Mouse (Mus musculus): ENCODE measurements at regions not wholly inside any gene's neighbourhood (a gene's known extent, or its start where the extent isn't known, plus 50 kb on each side); places are given as distances from the start of the nearest gene placed in this dataset.
"Not testable (repeated sequence)": the region's sequence is repeated elsewhere in the genome, so short reads cannot be mapped to it uniquely, and the experiment has no call there.

GRCm38 (mm10) chr3:54551908-54552307 lies 140.7 kb upstream of the Supt20 start:
- no peak overlapping the region for H3K4me3 ChIP-seq
- H3K27ac ChIP-seq, result no peak overlapping the region
- no peaks in the 10 kb centered on the region for H3K36me3 ChIP-seq
- 77% methylated on average over 9 of the region's 9 CpGs for WGBS (ENCODE audit: insufficient replicate concordance)
- no peaks in the 10 kb centered on the region for H3K27me3 ChIP-seq (replicated peaks)
- no peaks in the 10 kb centered on the region for H3K4me1 ChIP-seq
- no peak overlapping the region for H3K9ac ChIP-seq
- H3K4me2 ChIP-seq, result no peak overlapping the region
- no peak for ATAC-seq
- H3K9me3 ChIP-seq (replicated peaks), result peaks cover 6% of the 10 kb centered on the region

- WGBS (ENCODE audit: insufficient replicate concordance), result 76% methylated on average over 2 of the region's 2 CpGs
- Histone ChIP-seq H3K9ac (no peak overlapping the region), H3K27me3 (replicated peaks) (no peaks in the 10 kb centered on the region), H3K4me2 (no peak overlapping the region), H3K9me3 (replicated peaks) (peaks cover 6% of the 10 kb centered on the region), H3K27ac (no peak overlapping the region), H3K36me3 (no peaks in the 10 kb centered on the region), H3K4me3 (no peak overlapping the region), H3K4me1 (no peaks in the 10 kb centered on the region)
- no peak for ATAC-seq
These were observed 136.7 kb upstream of the Supt20 start for GRCm38 (mm10) chr3:54555954-54556353.

- no peaks in the 10 kb centered on the region for H3K27me3 ChIP-seq (replicated peaks)
- H3K27ac ChIP-seq, result no peak overlapping the region
- no peak overlapping the region for H3K4me3 ChIP-seq
- H3K4me1 ChIP-seq, result no peaks in the 10 kb centered on the region
- ATAC-seq, result no peak
- no peaks in the 10 kb centered on the region for H3K36me3 ChIP-seq
- no peak overlapping the region for H3K9ac ChIP-seq
- H3K4me2 ChIP-seq, result no peak overlapping the region
- 61% methylated on average over 2 of the region's 2 CpGs for WGBS (ENCODE audit: insufficient replicate concordance)
- H3K9me3 ChIP-seq (replicated peaks), result peaks cover 4% of the 10 kb centered on the region
These were observed 133.6 kb upstream of the Supt20 start for GRCm38 (mm10) chr3:54559053-54559452.

DNA sequence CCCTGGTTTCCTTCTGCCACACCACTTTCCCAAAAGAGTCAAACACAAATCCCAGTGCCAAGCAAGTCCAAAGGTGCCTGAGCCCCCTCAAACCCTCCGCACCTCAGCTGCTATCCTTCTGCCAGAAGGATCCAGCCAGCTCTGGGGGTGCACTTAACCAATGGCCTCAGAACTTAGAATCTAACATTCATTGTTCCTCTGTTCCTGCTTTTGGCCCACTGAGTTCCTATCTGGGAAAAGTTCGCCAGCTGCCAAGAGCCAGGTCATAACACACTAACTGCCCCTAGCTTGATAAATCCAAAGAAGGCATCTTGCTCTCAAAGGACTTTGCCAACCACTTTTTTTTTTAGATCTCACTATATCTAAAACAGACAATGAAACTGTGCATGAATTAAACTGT lies 133.1 kb upstream of the Supt20 start:
- no peak overlapping the region for H3K9ac ChIP-seq
- no peaks in the 10 kb centered on the region for H3K36me3 ChIP-seq
- H3K27me3 ChIP-seq (replicated peaks), result no peaks in the 10 kb centered on the region
- no peak overlapping the region for H3K4me2 ChIP-seq
- H3K27ac ChIP-seq, result no peak overlapping the region
- no peaks in the 10 kb centered on the region for H3K4me1 ChIP-seq
- WGBS (ENCODE audit: insufficient replicate concordance), result 70% methylated on average over 2 of the region's 2 CpGs
- no peak for ATAC-seq
- no peak overlapping the region for H3K4me3 ChIP-seq
- H3K9me3 ChIP-seq (replicated peaks), result no peaks in the 10 kb centered on the region; the same call in 1 of the 2 replicates

GRCm38 (mm10) chr3:54560056-54560922 lies 132.3 kb upstream of the Supt20 start:
- Histone ChIP-seq H3K27ac (no peak overlapping the region), H3K4me2 (no peak overlapping the region), H3K9me3 (replicated peaks) (no peaks in the 10 kb centered on the region; the same call in 1 of the 2 replicates), H3K4me1 (no peaks in the 10 kb centered on the region), H3K4me3 (no peak overlapping the region), H3K9ac (no peak overlapping the region), H3K36me3 (no peaks in the 10 kb centered on the region), H3K27me3 (replicated peaks) (no peaks in the 10 kb centered on the region)
- 57% methylated on average over 5 of the region's 5 CpGs for WGBS (ENCODE audit: insufficient replicate concordance)
- ATAC-seq, result no peak

- 83% methylated on average over 1 of the region's 1 CpGs for WGBS (ENCODE audit: insufficient replicate concordance)
- H3K36me3 ChIP-seq, result no peaks in the 10 kb centered on the region
- no peak overlapping the region for H3K4me3 ChIP-seq
- no peaks in the 10 kb centered on the region for H3K4me1 ChIP-seq
- no peak overlapping the region for H3K27ac ChIP-seq
- peaks cover 6% of the 10 kb centered on the region; the same call in 1 of the 2 replicates for H3K9me3 ChIP-seq (replicated peaks)
- no peaks in the 10 kb centered on the region for H3K27me3 ChIP-seq (replicated peaks)
- no peak overlapping the region for H3K4me2 ChIP-seq
- H3K9ac ChIP-seq, result no peak overlapping the region
- ATAC-seq, result no peak
These were observed 125.3 kb upstream of the Supt20 start for GRCm38 (mm10) chr3:54567329-54567728.

DNA sequence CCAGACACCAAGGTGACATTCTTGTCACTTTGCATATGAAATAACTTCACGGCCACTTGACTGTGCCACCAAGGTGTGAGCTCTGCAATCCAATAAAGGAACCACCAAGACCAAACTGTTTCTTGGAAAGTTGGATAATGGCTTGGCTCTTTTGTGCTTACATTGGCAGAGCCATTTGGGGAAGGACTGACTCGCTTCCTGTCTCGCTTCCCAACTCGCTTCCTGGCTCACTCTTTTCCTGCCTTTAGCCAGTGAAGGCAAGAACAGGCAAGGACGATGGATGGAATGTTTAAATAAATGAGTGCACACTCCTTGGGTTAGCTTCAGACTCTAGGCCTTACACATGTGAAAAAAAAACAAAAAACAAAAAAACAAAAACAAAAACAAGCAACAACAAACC lies 124.5 kb upstream of the Supt20 start:
- no peak overlapping the region for H3K27ac ChIP-seq
- no peak for ATAC-seq
- no peaks in the 10 kb centered on the region for H3K4me1 ChIP-seq
- H3K9me3 ChIP-seq (replicated peaks), result peaks cover 6% of the 10 kb centered on the region; the same call in 1 of the 2 replicates
- H3K27me3 ChIP-seq (replicated peaks), result no peaks in the 10 kb centered on the region
- no peaks in the 10 kb centered on the region for H3K36me3 ChIP-seq
- H3K9ac ChIP-seq, result no peak overlapping the region
- H3K4me2 ChIP-seq, result no peak overlapping the region
- no peak overlapping the region for H3K4me3 ChIP-seq
- WGBS (ENCODE audit: insufficient replicate concordance), result 67% methylated on average over 5 of the region's 5 CpGs

GRCm38 (mm10) chr3:54570501-54570900 lies 122.1 kb upstream of the Supt20 start:
- no peaks in the 10 kb centered on the region for H3K36me3 ChIP-seq
- H3K4me1 ChIP-seq, result no peaks in the 10 kb centered on the region
- peaks cover 6% of the 10 kb centered on the region; the same call in 1 of the 2 replicates for H3K9me3 ChIP-seq (replicated peaks)
- no peak overlapping the region for H3K27ac ChIP-seq
- H3K9ac ChIP-seq, result no peak overlapping the region
- no peaks in the 10 kb centered on the region for H3K27me3 ChIP-seq (replicated peaks)
- WGBS (ENCODE audit: insufficient replicate concordance), result 72% methylated on average over 8 of the region's 8 CpGs
- no peak overlapping the region for H3K4me2 ChIP-seq
- no peak overlapping the region for H3K4me3 ChIP-seq
- ATAC-seq, result no peak

- WGBS (ENCODE audit: insufficient replicate concordance), result 71% methylated on average over 5 of the region's 5 CpGs
These were observed 114.8 kb upstream of the Supt20 start for GRCm38 (mm10) chr3:54577851-54578250.

DNA sequence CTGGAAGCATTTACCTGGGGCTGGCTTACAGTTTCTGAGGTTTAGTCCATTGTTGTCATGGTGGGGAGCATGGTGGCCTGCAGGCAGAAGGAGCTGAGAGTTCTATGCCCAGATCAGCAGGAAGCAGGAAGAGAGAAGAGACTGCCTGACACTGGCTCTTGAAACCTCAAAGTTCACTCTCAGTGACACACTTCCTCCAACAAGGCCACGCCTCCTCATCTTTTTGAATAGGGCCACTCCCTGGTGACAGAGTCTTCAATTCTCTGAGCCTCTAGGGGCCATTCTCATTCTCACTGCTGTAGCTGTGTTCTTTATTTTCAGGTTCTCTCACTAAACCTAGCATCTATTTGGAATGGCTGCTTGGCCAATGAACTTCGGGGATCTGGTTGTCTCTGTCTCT lies 113.2 kb upstream of the Supt20 start:
- 95% methylated on average over 2 of the region's 2 CpGs for WGBS (ENCODE audit: insufficient replicate concordance)
- Histone ChIP-seq H3K9ac (no peak overlapping the region), H3K27me3 (replicated peaks) (no peaks in the 10 kb centered on the region), H3K4me3 (no peak overlapping the region), H3K9me3 (replicated peaks) (0 out of 2 replicates have a peak, but pooled peaks cover 4% of the 10 kb centered on the region), H3K27ac (no peak overlapping the region), H3K36me3 (no peaks in the 10 kb centered on the region), H3K4me1 (no peaks in the 10 kb centered on the region), H3K4me2 (no peak overlapping the region)
- ATAC-seq, result no peak

More at GRCm38 (mm10) chr3:54577851-54578250, 114.8 kb upstream of the Supt20 start:
- ATAC-seq, result no peak
- no peak overlapping the region for H3K4me2 ChIP-seq
- no peak overlapping the region for H3K27ac ChIP-seq
- 0 out of 2 replicates have a peak, but pooled peaks cover 4% of the 10 kb centered on the region for H3K9me3 ChIP-seq (replicated peaks)
- H3K36me3 ChIP-seq, result no peaks in the 10 kb centered on the region
- H3K4me3 ChIP-seq, result no peak overlapping the region
- H3K27me3 ChIP-seq (replicated peaks), result no peaks in the 10 kb centered on the region
- no peaks in the 10 kb centered on the region for H3K4me1 ChIP-seq
- no peak overlapping the region for H3K9ac ChIP-seq

- Histone ChIP-seq H3K27ac (no peak overlapping the region), H3K9me3 (replicated peaks) (0 out of 2 replicates have a peak, but pooled peaks cover 4% of the 10 kb centered on the region), H3K36me3 (no peaks in the 10 kb centered on the region), H3K4me1 (no peaks in the 10 kb centered on the region), H3K4me3 (no peak overlapping the region), H3K9ac (no peak overlapping the region), H3K27me3 (replicated peaks) (no peaks in the 10 kb centered on the region), H3K4me2 (no peak overlapping the region)
- ATAC-seq, result no peak
- WGBS (ENCODE audit: insufficient replicate concordance), result 77% methylated on average over 6 of the region's 6 CpGs
These were observed 112.3 kb upstream of the Supt20 start for GRCm38 (mm10) chr3:54580339-54580738.

- WGBS (ENCODE audit: insufficient replicate concordance), result 77% methylated on average over 9 of the region's 10 CpGs
- not testable (repeated sequence) for H3K27me3 ChIP-seq (replicated peaks); H3K36me3 ChIP-seq; H3K4me1 ChIP-seq; H3K4me3 ChIP-seq; ATAC-seq; H3K9me3 ChIP-seq (replicated peaks); H3K27ac ChIP-seq; H3K9ac ChIP-seq; H3K4me2 ChIP-seq
These were observed 106.8 kb upstream of the Supt20 start for GRCm38 (mm10) chr3:54585781-54586180.

All from liver, embryonic 12.5 days (tissue).